Mouse (Mus musculus): Measurements from ENCODE around the gene Tmem79. TPM values are rescaled to one million over a fixed set of nuclear protein-coding genes. Genes with fewer than 3 reads are reported as not detected.
"Not testable (repeated sequence)": the region's sequence is repeated elsewhere in the genome, so short reads cannot be mapped to it uniquely, and the experiment has no call there.

Tmem79 gene
- polyA plus RNA-seq (2016; fragmentation: Nextera tagmentation; extraction: Ambion mirVana): 2.7 and 3.3 TPM in 2 replicates

DNA sequence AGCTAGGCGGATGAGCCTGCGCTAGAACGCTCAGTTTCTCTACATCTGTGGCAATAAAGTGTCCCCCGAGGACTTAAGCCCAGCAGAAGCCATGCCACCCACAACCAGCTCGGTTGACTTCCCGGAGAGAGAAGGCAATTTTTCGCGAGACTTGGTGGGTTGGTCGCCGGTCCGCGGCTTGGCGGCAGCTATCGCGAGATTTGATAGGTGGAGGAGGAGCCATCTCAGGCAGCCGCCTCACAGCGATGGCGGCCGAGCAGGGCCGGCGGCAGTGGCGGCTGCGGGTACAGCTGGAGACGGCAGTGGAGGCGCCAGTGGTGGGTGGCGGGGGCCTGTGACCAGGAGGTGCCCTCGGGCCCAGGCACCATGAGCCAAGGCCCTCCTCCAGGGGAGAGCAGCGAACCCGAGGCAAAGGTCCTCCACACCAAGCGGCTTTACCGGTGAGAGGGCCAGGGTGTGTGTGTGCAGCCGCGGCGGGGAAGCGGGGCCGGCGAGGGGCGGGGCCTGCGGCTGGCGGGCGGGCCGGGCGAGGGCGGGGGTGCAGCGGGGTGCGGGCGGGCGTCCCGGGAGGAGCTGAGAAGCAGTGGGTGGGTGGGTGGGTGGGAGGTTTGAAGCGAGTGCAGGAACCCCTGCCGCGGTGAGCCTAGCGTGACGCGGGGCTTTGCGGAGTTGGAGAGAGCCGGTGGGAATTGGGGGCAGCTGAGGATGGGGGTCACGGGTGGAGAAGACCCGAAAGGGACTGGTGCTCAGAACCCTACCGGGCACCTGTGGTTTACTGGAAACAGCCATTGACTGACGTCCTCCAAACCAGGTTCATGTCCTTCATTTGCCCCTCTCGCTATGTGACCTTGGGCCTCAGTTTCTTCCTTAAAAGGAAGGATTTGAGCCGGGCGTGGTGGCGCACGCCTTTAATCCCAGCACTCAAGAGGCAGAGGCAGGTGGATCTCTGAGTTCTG lies at the start of gene Tmem79, which contains the start of gene Smg5:
Gene Tmem79 (minus strand): TSS at position 91 of the 956 bp plus-strand sequence.
Gene Smg5 (plus strand): TSS at position 203 of the 956 bp plus-strand sequence.
- H3K27me3 ChIP-seq (ENCODE audit: poor library complexity, severe bottlenecking): no peaks in the 10 kb centered on the region
- peak; percentile 97 for DNase-seq (ENCODE audit: extremely low spot score, low spot score)
- H3K4me1 ChIP-seq: peaks cover 41% of the 10 kb centered on the region
- H3K27ac ChIP-seq: peak within 1 kb of the TSS; percentile 99
- WGBS: 3% methylated on average over 60 of the region's 66 CpGs
- H3K4me3 ChIP-seq: peak within 1 kb of the TSS; percentile 94
- H3K9me3 ChIP-seq: no peaks in the 10 kb centered on the region
- H3K36me3 ChIP-seq (replicated peaks): peaks cover 41% of the 10 kb centered on the region

DNA sequence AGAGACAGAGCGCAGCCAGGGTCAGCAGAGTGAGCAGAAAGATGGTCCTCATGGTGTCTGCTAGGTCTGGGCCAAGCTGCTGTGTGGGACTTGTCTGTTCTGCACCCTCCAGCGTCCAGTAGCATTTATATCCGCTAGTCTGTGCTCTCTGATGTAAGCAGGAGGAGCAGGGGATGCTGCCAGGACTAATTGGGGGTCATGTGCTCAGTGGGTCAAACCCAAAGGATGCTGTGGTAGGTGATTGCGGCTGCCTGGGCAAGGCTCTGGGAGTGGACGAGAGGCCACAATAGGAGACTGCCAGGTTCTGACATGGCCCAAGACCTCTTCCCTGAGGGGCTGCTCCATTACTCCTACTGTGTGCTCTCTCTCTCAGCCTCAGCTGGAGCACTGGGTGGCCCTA lies 48.4 kb upstream of the Tmem79 start, which contains the start of gene Bglap:
Gene Bglap (minus strand): TSS at position 101 of the 400 bp plus-strand sequence.
- Histone ChIP-seq H3K4me3 (no peak within 1 kb of the TSS), H3K9me3 (no peaks in the 10 kb centered on the region), H3K4me1 (peaks cover 21% of the 10 kb centered on the region), H3K27me3 (ENCODE audit: poor library complexity, severe bottlenecking) (no peaks in the 10 kb centered on the region), H3K36me3 (replicated peaks) (no peaks in the 10 kb centered on the region; the same call in 1 of the 2 replicates), H3K27ac (no peak within 1 kb of the TSS)
- 81% methylated on average over 5 of the region's 5 CpGs for WGBS
- DNase-seq (ENCODE audit: extremely low spot score, low spot score): no peak

DNA sequence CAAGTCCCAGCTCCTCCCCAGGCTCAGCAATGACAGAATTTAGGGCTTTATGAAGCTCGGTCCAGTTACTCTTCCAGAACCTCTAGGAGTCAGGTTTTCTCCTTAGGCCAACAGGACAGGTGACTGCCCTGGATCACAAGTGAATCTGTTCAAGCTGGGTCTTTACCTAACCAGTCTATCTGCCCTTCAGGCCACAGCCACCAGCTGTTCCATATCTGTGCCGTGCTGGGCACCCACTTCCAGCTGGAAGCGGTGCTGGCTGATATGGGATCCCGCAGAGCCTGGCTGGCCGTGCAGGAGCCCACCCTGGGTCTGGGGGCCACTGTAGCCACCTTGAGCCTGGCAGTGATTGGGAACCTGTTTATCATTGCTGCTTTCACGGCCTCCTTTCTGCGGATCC lies 46.4 kb upstream of the Tmem79 start:
- peaks cover 21% of the 10 kb centered on the region for H3K4me1 ChIP-seq
- H3K27ac ChIP-seq: 0 out of 2 replicates have a peak overlapping the region, but pooled peaks have one; percentile 81
- H3K9me3 ChIP-seq; DNase-seq (ENCODE audit: extremely low spot score, low spot score); H3K36me3 ChIP-seq (replicated peaks); H3K27me3 ChIP-seq (ENCODE audit: poor library complexity, severe bottlenecking): not testable (repeated sequence)
- 37% methylated on average over 2 of the region's 7 CpGs for WGBS
- peak overlapping the region; percentile 45; the same call in 1 of the 2 replicates for H3K4me3 ChIP-seq

DNA sequence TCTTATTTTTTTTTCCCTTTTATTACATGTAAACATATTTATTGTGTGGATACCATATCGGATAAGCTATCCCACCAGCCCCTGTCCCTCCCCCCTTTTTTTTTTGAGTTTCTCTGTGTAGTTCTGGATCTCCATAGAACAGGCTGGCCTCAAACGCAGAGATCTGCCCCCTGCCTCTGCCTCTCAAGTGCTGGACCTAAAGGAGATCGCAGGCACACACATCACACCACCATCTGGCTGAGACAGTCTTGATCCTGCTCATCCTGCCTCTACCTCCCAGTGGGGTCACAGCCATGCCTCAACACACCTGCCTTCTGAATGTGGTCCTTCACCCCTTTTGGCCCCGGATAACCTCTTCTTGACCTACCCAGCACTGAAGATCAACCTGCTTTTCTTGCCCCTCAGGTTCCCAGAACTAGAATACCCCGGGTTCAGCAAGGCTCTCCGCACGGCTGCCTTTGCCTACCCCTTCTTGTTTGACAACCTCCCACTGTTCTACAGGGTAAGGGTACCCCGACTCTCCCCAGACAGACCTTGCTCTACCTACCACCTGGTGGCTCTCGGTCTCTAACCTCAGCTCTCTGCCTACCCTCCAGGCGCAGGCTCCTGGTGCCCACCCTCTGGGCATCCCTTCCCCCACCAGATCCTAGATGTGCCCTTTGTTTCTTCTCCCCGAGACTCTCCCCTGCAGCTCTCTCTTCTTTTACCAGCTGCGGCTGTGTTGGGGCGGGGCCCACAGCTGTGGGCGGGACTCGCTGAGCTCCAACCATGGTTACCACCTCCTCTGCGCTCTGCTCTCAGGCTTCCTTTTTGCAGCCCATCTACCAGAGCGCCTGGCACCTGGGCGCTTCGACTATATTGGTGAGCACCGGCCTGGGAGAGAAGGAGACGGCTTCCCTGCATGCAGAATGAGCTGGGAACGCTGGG lies 45.7 kb upstream of the Tmem79 start:
- peak; percentile 51 for DNase-seq (ENCODE audit: extremely low spot score, low spot score)
- H3K27me3 ChIP-seq (ENCODE audit: poor library complexity, severe bottlenecking); H3K36me3 ChIP-seq (replicated peaks); H3K9me3 ChIP-seq: not testable (repeated sequence)
- Histone ChIP-seq H3K27ac (peak overlapping the region; percentile 81), H3K4me1 (peaks cover 25% of the 10 kb centered on the region), H3K4me3 (peak overlapping the region; percentile 45)
- WGBS: 5% methylated on average over 22 of the region's 22 CpGs

DNA sequence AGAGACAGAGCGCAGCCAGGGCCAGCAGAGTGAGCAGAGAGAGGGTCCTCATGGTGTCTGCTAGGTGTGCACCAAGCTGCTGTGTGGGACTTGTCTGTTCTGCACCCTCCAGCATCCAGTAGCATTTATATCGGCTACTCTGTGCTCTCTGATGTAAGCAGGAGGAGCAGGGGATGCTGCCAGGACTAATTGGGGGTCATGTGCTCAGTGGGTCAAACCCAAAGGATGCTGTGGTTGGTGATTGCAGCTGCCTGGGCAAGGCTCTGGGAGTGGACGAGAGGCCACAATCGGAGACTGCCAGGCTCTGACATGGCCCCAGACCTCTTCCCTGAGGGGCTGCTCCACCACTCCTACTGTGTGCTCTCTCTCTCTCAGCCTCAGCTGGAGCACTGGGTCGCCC lies 42.7 kb upstream of the Tmem79 start, which contains the start of gene Bglap2:
Gene Bglap2 (minus strand): TSS at position 101 of the 400 bp plus-strand sequence.
- not testable (repeated sequence) for H3K4me3 ChIP-seq; H3K9me3 ChIP-seq; DNase-seq (ENCODE audit: extremely low spot score, low spot score); H3K36me3 ChIP-seq (replicated peaks); H3K27me3 ChIP-seq (ENCODE audit: poor library complexity, severe bottlenecking); H3K27ac ChIP-seq
- H3K4me1 ChIP-seq: peaks cover 28% of the 10 kb centered on the region
- WGBS: 76% methylated on average over 5 of the region's 5 CpGs

DNA sequence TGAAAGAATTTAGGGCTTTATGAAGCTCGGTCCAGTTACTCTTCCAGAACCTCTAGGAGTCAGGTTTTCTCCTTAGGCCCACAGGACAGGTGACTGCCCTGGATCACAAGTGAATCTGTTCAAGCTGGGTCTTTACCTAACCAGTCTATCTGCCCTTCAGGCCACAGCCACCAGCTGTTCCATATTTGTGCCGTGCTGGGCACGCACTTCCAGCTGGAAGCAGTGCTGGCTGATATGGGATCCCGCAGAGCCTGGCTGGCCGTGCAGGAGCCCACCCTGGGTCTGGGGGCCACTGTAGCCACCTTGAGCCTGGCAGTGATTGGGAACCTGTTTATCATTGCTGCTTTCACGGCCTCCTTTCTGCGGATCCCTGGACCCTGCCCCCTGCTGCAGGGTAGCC lies 40.7 kb upstream of the Tmem79 start:
- WGBS: 26% methylated on average over 6 of the region's 7 CpGs
- H3K9me3 ChIP-seq; DNase-seq (ENCODE audit: extremely low spot score, low spot score); H3K27me3 ChIP-seq (ENCODE audit: poor library complexity, severe bottlenecking); H3K36me3 ChIP-seq (replicated peaks): not testable (repeated sequence)
- Histone ChIP-seq H3K4me3 (peak overlapping the region; percentile 36; the same call in 1 of the 2 replicates), H3K27ac (peak overlapping the region; percentile 78), H3K4me1 (peaks cover 20% of the 10 kb centered on the region)

DNA sequence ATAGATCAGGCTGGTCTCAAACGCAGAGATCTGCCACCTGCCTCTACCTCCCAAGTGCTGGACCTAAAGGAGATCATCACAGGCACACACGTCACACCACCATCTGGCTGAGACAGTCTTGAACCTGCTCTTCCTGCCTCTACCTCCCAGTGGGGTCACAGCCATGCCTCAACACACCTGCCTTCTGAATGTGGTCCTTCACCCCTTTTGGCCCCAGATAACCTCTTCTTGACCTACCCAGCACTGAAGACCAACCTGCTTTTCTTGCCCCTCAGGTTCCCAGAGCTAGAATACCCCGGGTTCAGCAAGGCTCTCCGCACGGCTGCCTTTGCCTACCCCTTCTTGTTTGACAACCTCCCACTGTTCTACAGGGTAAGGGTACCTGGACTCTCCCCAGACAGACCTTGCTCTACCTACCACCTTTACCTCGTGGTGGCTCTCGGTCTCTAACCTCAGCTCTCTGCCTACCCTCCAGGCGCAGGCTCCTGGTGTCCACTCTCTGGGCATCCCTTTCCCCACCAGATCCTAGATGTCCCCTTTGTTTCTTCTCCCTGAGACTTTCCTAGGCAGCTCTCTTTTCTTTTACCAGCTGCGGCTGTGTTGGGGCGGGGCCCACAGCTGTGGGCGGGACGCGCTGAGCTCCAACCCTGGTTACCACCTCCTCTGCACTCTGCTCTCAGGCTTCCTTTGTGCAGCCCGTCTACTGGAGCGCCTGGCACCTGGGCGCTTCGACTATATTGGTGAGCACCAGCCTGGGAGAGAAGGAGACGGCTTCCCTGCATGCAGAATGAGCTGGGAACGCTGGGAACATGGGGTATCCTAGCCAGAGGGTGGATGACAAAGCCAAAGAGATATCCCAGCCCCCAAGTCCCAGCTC lies 40.0 kb upstream of the Tmem79 start:
- H3K27ac ChIP-seq: peak overlapping the region; percentile 78
- 9% methylated on average over 18 of the region's 19 CpGs for WGBS
- not testable (repeated sequence) for H3K36me3 ChIP-seq (replicated peaks); H3K27me3 ChIP-seq (ENCODE audit: poor library complexity, severe bottlenecking); H3K9me3 ChIP-seq
- peaks cover 15% of the 10 kb centered on the region for H3K4me1 ChIP-seq
- peak; percentile 61 for DNase-seq (ENCODE audit: extremely low spot score, low spot score)
- H3K4me3 ChIP-seq: peak overlapping the region; percentile 36

DNA sequence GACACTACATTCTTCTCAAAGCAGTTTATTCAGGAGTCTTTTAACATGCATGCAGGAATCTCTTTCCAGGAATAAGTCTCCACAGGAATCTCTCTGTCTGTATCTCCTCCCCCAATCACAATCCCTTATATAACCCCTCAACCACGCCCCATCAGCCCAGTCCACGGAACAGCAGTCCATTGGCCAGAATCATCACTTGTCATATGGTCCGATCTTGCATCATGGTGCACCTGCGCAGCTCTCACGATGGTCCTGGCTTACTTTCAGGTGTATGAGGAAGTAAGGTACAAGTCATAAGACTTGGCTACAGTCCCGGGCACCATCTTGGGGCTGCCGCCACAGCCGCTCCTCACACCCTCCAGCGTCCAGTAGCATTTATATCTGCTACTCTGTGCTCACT lies 36.7 kb upstream of the Tmem79 start, which contains the start of gene Bglap3:
Gene Bglap3 (minus strand): TSS at position 101 of the 400 bp plus-strand sequence.
- H3K4me3 ChIP-seq; H3K36me3 ChIP-seq (replicated peaks); H3K27ac ChIP-seq; DNase-seq (ENCODE audit: extremely low spot score, low spot score); H3K27me3 ChIP-seq (ENCODE audit: poor library complexity, severe bottlenecking): not testable (repeated sequence)
- H3K9me3 ChIP-seq: peaks cover 16% of the 10 kb centered on the region
- peaks cover 15% of the 10 kb centered on the region for H3K4me1 ChIP-seq
- WGBS: 92% methylated on average over 9 of the region's 9 CpGs

DNA sequence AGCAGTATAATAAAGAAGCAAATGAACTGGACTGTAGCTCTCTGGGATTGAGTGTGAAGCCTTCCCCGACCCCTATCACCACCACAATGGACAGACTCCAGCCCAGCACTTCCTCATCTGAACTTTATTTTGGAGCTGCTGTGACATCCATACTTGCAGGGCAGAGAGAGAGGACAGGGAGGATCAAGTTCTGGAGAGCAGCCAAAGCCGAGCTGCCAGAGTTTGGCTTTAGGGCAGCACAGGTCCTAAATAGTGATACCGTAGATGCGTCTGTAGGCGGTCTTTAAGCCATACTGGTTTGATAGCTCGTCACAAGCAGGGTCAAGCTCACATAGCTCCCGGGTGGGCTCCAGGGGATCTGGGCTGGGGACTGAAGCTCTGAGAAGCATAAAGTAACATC lies 32.6 kb upstream of the Tmem79 start:
- WGBS: 98% methylated on average over 7 of the region's 7 CpGs
- not testable (repeated sequence) for H3K27ac ChIP-seq; DNase-seq (ENCODE audit: extremely low spot score, low spot score); H3K36me3 ChIP-seq (replicated peaks); H3K4me3 ChIP-seq
- peaks cover 41% of the 10 kb centered on the region for H3K27me3 ChIP-seq (ENCODE audit: poor library complexity, severe bottlenecking)
- H3K4me1 ChIP-seq: peaks cover 29% of the 10 kb centered on the region
- peaks cover 16% of the 10 kb centered on the region for H3K9me3 ChIP-seq

DNA sequence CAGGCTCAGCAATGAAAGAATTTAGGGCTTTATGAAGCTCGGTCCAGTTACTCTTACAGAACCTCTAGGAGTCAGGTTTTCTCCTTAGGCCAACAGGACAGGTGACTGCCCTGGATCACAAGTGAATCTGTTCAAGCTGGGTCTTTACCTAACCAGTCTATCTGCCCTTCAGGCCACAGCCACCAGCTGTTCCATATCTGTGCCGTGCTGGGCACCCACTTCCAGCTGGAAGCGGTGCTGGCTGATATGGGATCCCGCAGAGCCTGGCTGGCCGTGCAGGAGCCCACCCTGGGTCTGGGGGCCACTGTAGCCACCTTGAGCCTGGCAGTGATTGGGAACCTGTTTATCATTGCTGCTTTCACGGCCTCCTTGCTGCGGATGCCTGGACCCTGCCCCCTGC lies 31.6 kb upstream of the Tmem79 start:
- Histone ChIP-seq H3K4me1 (peaks cover 33% of the 10 kb centered on the region), H3K27me3 (ENCODE audit: poor library complexity, severe bottlenecking) (peaks cover 41% of the 10 kb centered on the region), H3K9me3 (peaks cover 16% of the 10 kb centered on the region)
- not testable (repeated sequence) for H3K4me3 ChIP-seq; H3K36me3 ChIP-seq (replicated peaks); DNase-seq (ENCODE audit: extremely low spot score, low spot score); H3K27ac ChIP-seq
- 55% methylated on average over 3 of the region's 7 CpGs for WGBS

DNA sequence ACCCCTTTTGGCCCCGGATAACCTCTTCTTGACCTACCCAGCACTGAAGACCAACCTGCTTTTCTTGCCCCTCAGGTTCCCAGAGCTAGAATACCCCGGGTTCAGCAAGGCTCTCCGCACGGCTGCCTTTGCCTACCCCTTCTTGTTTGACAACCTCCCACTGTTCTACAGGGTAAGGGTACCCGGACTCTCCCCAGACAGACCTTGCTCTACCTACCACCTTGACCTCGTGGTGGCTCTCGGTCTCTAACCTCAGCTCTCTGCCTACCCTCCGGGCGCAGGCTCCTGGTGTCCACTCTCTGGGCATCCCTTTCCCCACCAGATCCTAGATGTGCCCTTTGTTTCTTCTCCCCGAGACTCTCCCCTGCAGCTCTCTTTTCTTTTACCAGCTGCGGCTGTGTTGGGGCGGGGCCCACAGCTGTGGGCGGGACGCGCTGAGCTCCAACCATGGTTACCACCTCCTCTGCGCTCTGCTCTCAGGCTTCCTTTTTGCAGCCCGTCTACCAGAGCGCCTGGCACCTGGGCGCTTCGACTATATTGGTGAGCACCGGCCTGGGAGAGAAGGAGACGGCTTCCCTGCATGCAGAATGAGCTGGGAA lies 31.0 kb upstream of the Tmem79 start:
- Histone ChIP-seq H3K36me3 (replicated peaks) (peaks cover 12% of the 10 kb centered on the region), H3K4me1 (peaks cover 33% of the 10 kb centered on the region), H3K27me3 (ENCODE audit: poor library complexity, severe bottlenecking) (peaks cover 41% of the 10 kb centered on the region), H3K9me3 (peaks cover 16% of the 10 kb centered on the region), H3K27ac (peak overlapping the region; percentile 48; the same call in 1 of the 2 replicates), H3K4me3 (peak overlapping the region; percentile 40)
- WGBS: 6% methylated on average over 22 of the region's 22 CpGs
- DNase-seq (ENCODE audit: extremely low spot score, low spot score): not testable (repeated sequence)

All from forebrain, embryonic 10.5 days (tissue).